Mouse (Mus musculus) urinary bladder, postnatal 36 days (tissue): ENCODE data around the gene Zbtb16.
A peak's percentile ranks its signal among the peaks of the same experiment; 100 is the strongest.

ENCODE experiments used
- DNase-seq, 2 experiments: peaks; one replicate each; pipeline ENCODE4 v3.0.0; 2022; ENCODE audit warnings: low spot score in 2 of 2, mixed read lengths in 1 of 2

Zbtb16 gene

DNA sequence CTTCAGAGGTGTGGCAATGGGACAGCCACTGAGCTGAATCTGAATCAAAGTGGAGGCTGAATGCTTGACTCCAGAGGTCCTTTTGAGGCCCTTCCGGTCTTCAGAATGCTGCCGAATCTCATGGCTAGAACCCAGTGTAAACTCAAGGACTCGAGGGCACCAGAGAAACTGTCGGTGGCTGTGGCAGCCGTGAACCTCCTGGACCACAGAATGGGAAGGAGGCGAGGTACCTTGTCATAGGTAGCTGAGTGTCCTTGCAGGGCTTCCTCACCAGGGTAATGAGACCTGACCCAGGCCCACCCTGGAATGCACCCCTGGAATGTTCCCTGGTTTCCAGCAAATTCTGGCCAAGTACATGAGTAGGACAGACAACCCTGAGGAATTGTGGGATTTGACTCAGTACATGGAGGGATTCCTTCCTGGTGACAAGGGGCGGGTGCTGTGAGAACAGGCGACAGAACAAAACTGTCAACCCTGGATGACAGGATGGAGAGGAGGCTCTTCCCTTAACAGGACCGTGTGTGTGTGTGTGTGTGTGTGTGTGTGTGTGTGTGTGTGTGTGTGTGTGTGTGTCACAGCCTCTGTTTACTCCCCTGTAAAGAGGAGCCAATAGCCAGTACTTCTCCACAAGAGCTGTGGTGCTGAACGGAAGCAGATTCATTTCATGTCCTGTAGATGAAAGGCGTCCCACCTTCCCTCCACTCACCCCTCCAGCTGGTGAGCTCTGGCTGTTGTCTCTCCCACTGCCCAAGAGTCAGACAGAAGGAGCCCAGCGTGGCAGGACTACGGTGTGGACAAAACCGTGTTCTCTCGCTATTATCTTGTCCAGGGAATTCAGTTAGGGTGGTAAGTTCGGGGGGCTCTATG is 189.0 kb downstream of the Zbtb16 start:
- no peak for DNase-seq

DNA sequence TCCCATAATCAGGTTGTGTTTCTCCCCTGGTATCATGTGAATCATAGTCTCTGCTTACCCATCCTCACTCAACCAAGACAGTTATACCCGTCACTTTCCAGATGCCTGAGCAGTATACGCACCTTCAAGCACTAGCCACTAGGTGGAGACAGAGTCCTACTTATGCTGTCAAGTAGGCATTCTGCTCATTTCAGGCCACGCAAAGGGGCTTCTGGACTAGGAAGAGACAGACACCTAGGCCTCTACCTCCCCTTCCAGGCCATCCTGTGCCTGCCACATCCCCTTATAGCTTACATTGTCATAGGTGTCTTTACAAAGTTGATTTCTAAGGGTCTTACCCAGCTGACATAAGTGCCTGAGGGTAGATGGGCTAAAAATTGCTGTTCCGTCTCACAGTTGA is 189.8 kb downstream of the Zbtb16 start:
- DNase-seq = peak; percentile 59 to 69

DNA sequence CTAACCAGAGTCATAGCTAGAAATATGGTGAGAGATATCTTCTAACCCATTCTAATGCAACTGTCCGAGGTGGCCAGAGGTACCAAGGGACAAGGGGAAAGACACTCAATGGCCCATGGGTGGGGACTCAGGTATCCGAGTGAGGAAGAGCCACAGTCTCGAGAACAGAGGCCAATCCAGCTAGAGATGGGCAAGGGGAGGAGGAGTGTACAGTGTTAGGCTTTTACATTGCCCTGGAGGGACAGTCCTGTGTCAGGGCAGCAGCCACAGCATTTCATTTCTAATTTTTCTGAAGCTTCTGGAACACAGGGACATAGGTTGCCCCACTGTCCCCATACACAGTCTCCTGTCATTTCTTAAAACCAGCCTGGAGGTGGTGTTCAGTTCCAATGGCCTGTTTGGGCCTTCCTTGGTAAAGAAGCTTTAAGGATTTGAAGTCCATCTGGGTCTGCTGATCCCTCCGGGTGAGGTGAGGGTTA is 190.3 kb downstream of the Zbtb16 start:
- no peak for DNase-seq

- no peak for DNase-seq
These were observed 190.9 kb downstream of the Zbtb16 start for GRCm38 (mm10) chr9:48644926-48645647.

DNA sequence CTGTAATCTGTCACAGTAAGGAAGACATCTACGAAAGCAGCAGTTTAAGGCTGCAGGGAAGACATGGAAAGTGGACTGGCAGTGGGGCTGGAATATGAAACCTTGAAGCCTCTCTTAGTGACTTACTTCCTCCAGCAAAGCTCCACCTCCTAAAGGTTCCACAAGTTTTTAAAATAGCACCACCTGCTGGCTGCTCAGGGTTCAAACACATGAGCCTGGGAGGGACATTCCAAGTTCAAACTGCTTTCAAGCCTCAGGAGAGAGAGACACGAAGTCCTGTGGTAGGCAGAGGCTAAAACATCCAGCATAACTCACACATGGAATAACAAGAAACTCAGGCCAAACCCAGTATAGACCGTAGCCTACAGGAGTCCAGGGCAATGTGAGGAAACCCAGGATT is 191.6 kb downstream of the Zbtb16 start:
- DNase-seq = no peak

DNA sequence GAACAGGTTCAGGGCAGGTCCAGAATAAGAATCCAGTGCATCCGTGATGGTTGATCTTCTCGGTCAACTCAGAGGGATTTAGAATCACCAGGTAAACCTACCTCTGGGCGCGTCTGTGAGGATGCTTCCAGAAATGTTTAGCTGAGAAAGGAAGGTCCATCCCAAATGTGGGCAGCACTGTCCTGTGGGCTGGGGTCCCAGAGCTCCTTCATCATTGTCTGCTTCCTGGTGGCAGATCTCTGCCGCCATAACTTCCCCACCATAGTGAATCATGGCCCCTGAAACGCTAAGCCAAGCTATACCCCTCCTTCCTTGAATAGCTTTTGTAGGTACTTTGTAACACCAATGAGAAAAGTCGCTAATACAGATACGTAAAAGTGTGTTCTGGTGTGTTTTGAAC is 194.4 kb downstream of the Zbtb16 start:
- no peak for DNase-seq

DNA sequence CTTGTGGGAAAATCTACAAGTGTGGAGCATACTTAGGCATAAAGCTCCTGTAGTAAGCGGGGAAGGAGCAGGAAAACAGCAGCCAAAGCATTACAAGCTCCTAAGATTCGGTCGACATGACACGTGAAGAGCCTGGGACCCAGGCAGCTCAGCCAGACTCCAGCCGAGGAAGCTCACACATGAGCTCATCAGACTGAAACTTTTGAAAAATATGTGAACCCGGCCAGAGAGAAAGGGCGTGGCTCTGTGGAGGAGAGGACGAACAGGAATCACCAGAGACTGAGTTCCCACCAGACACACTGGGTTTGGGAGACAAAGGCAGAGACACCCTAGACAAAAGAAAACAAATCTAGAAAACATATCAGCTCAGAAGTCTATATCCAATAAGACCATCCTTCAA is 195.1 kb downstream of the Zbtb16 start:
- no peak for DNase-seq

GRCm38 (mm10) chr9:48638176-48638803 is 197.7 kb downstream of the Zbtb16 start:
- no peak for DNase-seq

GRCm38 (mm10) chr9:48637161-48637560 is 198.9 kb downstream of the Zbtb16 start:
- no peak for DNase-seq

DNA sequence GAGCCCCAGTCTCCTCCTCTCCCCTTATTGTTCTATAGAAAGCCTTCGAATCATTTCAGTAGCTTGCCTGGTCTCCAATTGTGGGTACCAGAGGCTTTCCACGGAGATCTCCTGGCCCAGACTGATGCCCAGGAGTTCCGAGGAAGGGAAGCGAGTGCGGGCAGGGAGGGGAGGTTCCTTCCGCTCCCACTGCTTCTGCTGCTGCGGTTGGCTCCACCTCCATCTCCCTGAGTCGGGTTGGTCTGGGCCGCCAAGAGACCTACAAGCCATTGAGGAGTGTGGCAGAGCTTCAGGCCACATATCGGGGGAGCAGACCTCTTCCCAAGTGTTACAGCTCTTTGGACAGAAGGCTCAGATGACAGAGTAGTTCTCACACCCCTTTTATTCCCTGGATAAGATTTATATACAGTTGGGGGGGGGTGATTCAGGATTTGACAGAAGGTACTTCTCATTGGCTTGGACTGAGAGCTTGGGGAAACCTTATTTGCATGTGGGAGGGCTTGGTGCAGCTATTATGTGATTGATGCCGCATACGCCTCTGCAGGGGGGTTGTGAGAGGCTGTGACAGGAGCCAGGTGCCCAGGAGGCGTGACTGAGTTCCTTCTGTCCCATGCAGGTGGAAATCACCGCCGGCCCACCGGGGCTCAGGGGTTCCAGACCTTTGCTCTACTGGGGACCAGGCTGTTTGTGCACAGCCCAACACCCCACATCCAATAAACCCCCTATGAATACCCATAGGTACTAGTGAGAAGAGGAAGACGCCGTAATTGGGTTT is 200.3 kb downstream of the Zbtb16 start:
- no peak for DNase-seq

DNA sequence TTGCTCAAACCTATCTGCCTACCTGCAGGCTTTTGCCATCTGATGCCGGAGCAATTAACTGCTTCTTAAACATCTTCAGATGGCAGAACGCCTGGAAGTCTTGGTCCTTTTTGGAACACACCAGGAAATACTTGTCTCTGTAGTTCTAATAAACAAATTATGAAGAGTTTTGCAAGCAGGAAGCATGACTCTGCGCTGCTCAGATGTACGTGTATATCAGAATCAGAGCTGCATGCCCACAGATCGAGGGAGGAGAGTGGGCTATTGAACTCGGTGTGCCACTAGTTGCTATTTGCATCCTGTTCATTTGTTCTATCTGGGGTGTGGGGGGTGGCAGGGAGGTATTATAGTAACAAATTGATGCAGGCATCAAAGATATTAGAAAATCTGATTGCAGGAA is 202.9 kb downstream of the Zbtb16 start:
- DNase-seq = no peak

GRCm38 (mm10) chr9:48619268-48619667 is 216.8 kb downstream of the Zbtb16 start:
- DNase-seq = no peak

DNA sequence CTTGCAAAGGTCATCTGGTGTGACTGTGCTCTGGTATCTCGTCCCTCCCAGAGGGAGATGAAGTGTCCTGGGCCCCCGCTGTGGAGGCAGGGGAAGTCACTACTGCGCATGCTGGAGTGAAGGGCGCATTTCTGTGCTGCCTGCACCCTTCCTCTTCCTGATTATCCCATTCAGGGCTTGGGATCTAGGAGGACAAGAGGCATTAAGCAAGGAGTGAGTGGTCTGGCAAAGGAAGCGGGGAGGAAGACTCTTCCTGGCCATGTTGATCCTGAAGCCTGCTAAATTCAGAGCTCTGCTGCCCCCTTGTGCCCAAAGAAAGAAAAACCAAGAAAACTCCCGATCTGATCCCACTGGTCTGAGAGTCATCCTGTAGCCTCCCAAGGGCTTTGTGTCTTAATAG is 217.4 kb downstream of the Zbtb16 start:
- DNase-seq = peak; percentile 47 to 65

- peak; percentile 33 to 82 for DNase-seq
These were observed 217.9 kb downstream of the Zbtb16 start for GRCm38 (mm10) chr9:48618111-48618510.

DNA sequence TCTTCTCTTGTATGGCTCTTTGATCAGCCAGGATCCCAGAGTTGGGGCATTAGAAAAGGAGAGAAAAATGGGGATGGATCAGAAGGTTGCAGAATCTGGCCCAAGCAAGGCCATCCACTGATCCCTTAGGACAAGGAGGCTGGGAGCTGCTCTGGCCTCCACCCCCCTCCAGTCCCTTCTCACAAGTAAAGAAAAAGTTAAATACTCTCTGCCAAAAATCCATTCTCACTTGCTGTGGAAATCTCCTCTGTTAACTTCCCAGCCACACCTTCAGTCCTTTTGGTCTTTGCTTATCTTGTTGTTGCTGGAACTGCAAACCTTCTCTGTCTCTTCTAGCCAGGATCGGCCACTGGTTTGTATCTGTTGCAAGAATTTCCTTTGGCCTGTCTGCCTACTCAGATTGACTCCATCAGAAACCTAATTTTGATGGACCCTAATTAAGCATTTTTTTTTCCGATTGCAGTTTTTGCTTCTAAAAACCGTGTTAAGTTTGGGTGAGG is 218.5 kb downstream of the Zbtb16 start:
- peak in 1 of 2 experiments; percentile 17 for DNase-seq

DNA sequence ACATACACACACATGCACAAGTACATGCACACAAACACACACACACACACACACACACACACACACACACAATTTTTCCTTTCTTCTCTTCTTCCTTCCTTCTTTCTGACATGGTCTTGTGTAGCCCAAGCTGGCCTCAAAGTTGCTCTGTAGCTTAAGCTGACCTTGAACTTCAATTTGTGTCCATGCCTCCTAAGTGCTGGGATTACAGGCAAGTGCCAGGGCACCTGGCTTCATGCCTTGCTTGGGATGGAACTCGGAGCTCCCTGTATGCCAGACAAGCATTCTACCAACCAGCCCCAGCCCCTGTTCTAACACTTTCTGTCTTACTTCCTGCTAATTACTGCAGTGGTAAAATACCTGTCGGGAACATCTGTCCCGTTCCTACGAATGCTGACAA is 222.8 kb downstream of the Zbtb16 start:
- DNase-seq = no peak

GRCm38 (mm10) chr9:48612542-48612941 is 223.5 kb downstream of the Zbtb16 start:
- peak in 1 of 2 experiments; percentile 23 for DNase-seq

DNA sequence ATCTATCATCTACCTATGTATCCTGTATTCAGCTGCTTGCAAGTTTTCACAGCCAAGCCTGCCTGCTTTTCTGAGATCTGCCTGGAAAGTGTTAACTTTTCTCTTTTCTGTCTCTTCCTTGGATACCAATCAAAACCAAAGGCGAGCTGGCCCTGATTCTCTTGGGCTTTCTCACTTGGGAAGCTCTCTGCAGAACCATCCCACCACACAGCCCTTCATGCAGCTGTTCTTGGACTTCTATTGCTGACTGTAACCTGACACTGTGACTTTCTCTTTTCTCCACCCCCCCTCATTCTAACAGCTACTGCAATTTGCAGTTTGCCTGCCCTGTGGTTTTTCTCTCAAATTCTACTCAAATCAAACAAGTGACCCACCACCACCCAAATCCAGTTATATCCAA is 225.0 kb downstream of the Zbtb16 start:
- no peak for DNase-seq

GRCm38 (mm10) chr9:48609734-48610133 is 226.3 kb downstream of the Zbtb16 start:
- DNase-seq = no peak

- no peak for DNase-seq
These were observed 228.6 kb downstream of the Zbtb16 start for GRCm38 (mm10) chr9:48607417-48607816.

DNA sequence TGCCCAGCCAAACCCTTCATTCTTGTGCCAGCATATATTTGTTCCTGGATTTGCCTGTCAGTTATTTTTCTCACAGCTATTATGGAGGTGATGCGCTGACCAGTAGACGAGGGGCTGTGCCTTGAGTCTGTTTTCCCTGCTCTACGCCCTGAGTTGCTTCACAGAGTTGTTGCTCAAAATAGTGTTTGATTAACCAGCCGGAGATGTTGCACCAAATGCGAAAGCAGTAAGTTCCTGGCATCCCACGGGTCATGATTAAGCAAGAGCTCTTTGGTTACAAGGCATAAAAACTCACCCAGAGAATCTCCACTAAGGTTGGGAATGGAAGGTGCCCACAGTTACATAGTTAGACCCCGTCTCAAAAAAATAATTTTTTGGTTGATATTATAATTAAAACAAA is 229.9 kb downstream of the Zbtb16 start:
- peak in 1 of 2 experiments; percentile 52 for DNase-seq
